Mouse (Mus musculus): ENCODE results near the gene Gm5128. TPM values are rescaled to one million over a fixed set of nuclear protein-coding genes. Genes with fewer than 3 reads are reported as not detected.
"Not testable (repeated sequence)": the region's sequence is repeated elsewhere in the genome, so short reads cannot be mapped to it uniquely, and the experiment has no call there.

Gene Gm5128
- total RNA-seq (2012; rRNA removed) (not detected in 2 replicates), polyA plus RNA-seq (2012; ENCODE audit: insufficient read depth in 1 of 2, insufficient read length in 2 of 2, low read depth in 1 of 2, low replicate concordance in 2 of 2, missing spikeins in 1 of 2) (not detected)

GRCm38 (mm10) chrX:135372984-135373383 is at the start of gene Gm5128:
Gene Gm5128 (plus strand): TSS chrX:135373284.
- not testable (repeated sequence) for H3K79me2 ChIP-seq (ENCODE audit: control insufficient read depth, insufficient read depth, low read length, poor library complexity); H3K36me3 ChIP-seq (ENCODE audit: control insufficient read depth in 1 of 2, insufficient read depth in 2 of 2, low read length in 2 of 2)

GRCm38 (mm10) chrX:135360685-135361084 is 12.4 kb upstream of the Gm5128 start:
- not testable (repeated sequence) for H3K27ac ChIP-seq (ENCODE audit: control insufficient read depth, low read depth, low read length)

More at GRCm38 (mm10) chrX:135372984-135373383, at the start of gene Gm5128:
- DNase-seq (ENCODE audit: low read depth, low spot score); H3K9me3 ChIP-seq (replicated peaks; ENCODE audit: insufficient read depth, low read length); H3K4me3 ChIP-seq (ENCODE audit: control insufficient read depth in 1 of 2, insufficient read depth in 1 of 2, low read depth in 2 of 2, low read length in 2 of 2); H3K4me1 ChIP-seq (ENCODE audit: control insufficient read depth in 1 of 2, insufficient read depth in 2 of 2, low read length in 2 of 2); H3K27me3 ChIP-seq (ENCODE audit: control insufficient read depth in 1 of 2, insufficient read depth in 2 of 2, low read length in 2 of 2); H3K27ac ChIP-seq (ENCODE audit: control insufficient read depth, low read depth, low read length); H3K9ac ChIP-seq (ENCODE audit: control insufficient read depth, low read depth, low read length, poor library complexity, severe bottlenecking): not testable (repeated sequence)

GRCm38 (mm10) chrX:135361943-135362342 is 11.1 kb upstream of the Gm5128 start:
- not testable (repeated sequence) for H3K79me2 ChIP-seq (ENCODE audit: control insufficient read depth, insufficient read depth, low read length, poor library complexity); H3K4me3 ChIP-seq (ENCODE audit: control insufficient read depth in 1 of 2, insufficient read depth in 1 of 2, low read depth in 2 of 2, low read length in 2 of 2); H3K4me1 ChIP-seq (ENCODE audit: control insufficient read depth in 1 of 2, insufficient read depth in 2 of 2, low read length in 2 of 2); H3K27ac ChIP-seq (ENCODE audit: control insufficient read depth, low read depth, low read length); H3K36me3 ChIP-seq (ENCODE audit: control insufficient read depth in 1 of 2, insufficient read depth in 2 of 2, low read length in 2 of 2); DNase-seq (ENCODE audit: low read depth, low spot score); H3K9me3 ChIP-seq (replicated peaks; ENCODE audit: insufficient read depth, low read length); H3K9ac ChIP-seq (ENCODE audit: control insufficient read depth, low read depth, low read length, poor library complexity, severe bottlenecking); H3K27me3 ChIP-seq (ENCODE audit: control insufficient read depth in 1 of 2, insufficient read depth in 2 of 2, low read length in 2 of 2)

More at GRCm38 (mm10) chrX:135360685-135361084, 12.4 kb upstream of the Gm5128 start:
- not testable (repeated sequence) for H3K4me3 ChIP-seq (ENCODE audit: control insufficient read depth in 1 of 2, insufficient read depth in 1 of 2, low read depth in 2 of 2, low read length in 2 of 2); DNase-seq (ENCODE audit: low read depth, low spot score); H3K79me2 ChIP-seq (ENCODE audit: control insufficient read depth, insufficient read depth, low read length, poor library complexity); H3K9me3 ChIP-seq (replicated peaks; ENCODE audit: insufficient read depth, low read length); H3K4me1 ChIP-seq (ENCODE audit: control insufficient read depth in 1 of 2, insufficient read depth in 2 of 2, low read length in 2 of 2); H3K36me3 ChIP-seq (ENCODE audit: control insufficient read depth in 1 of 2, insufficient read depth in 2 of 2, low read length in 2 of 2); H3K9ac ChIP-seq (ENCODE audit: control insufficient read depth, low read depth, low read length, poor library complexity, severe bottlenecking); H3K27me3 ChIP-seq (ENCODE audit: control insufficient read depth in 1 of 2, insufficient read depth in 2 of 2, low read length in 2 of 2)

- not testable (repeated sequence) for H3K79me2 ChIP-seq (ENCODE audit: control insufficient read depth, insufficient read depth, low read length, poor library complexity); H3K4me3 ChIP-seq (ENCODE audit: control insufficient read depth in 1 of 2, insufficient read depth in 1 of 2, low read depth in 2 of 2, low read length in 2 of 2); DNase-seq (ENCODE audit: low read depth, low spot score); H3K27me3 ChIP-seq (ENCODE audit: control insufficient read depth in 1 of 2, insufficient read depth in 2 of 2, low read length in 2 of 2); H3K9ac ChIP-seq (ENCODE audit: control insufficient read depth, low read depth, low read length, poor library complexity, severe bottlenecking); H3K36me3 ChIP-seq (ENCODE audit: control insufficient read depth in 1 of 2, insufficient read depth in 2 of 2, low read length in 2 of 2); H3K27ac ChIP-seq (ENCODE audit: control insufficient read depth, low read depth, low read length); H3K4me1 ChIP-seq (ENCODE audit: control insufficient read depth in 1 of 2, insufficient read depth in 2 of 2, low read length in 2 of 2); H3K9me3 ChIP-seq (replicated peaks; ENCODE audit: insufficient read depth, low read length)
These were observed 30.5 kb downstream of the Gm5128 start for GRCm38 (mm10) chrX:135403578-135403977.

GRCm38 (mm10) chrX:135421203-135421602 is 48.1 kb downstream of the Gm5128 start:
- not testable (repeated sequence) for H3K4me1 ChIP-seq (ENCODE audit: control insufficient read depth in 1 of 2, insufficient read depth in 2 of 2, low read length in 2 of 2); H3K27ac ChIP-seq (ENCODE audit: control insufficient read depth, low read depth, low read length); H3K36me3 ChIP-seq (ENCODE audit: control insufficient read depth in 1 of 2, insufficient read depth in 2 of 2, low read length in 2 of 2); H3K4me3 ChIP-seq (ENCODE audit: control insufficient read depth in 1 of 2, insufficient read depth in 1 of 2, low read depth in 2 of 2, low read length in 2 of 2); H3K79me2 ChIP-seq (ENCODE audit: control insufficient read depth, insufficient read depth, low read length, poor library complexity); H3K27me3 ChIP-seq (ENCODE audit: control insufficient read depth in 1 of 2, insufficient read depth in 2 of 2, low read length in 2 of 2); H3K9ac ChIP-seq (ENCODE audit: control insufficient read depth, low read depth, low read length, poor library complexity, severe bottlenecking); H3K9me3 ChIP-seq (replicated peaks; ENCODE audit: insufficient read depth, low read length); DNase-seq (ENCODE audit: low read depth, low spot score)

- H3K79me2 ChIP-seq (ENCODE audit: control insufficient read depth, insufficient read depth, low read length, poor library complexity); H3K27me3 ChIP-seq (ENCODE audit: control insufficient read depth in 1 of 2, insufficient read depth in 2 of 2, low read length in 2 of 2); H3K9me3 ChIP-seq (replicated peaks; ENCODE audit: insufficient read depth, low read length); H3K27ac ChIP-seq (ENCODE audit: control insufficient read depth, low read depth, low read length); DNase-seq (ENCODE audit: low read depth, low spot score); H3K9ac ChIP-seq (ENCODE audit: control insufficient read depth, low read depth, low read length, poor library complexity, severe bottlenecking); H3K36me3 ChIP-seq (ENCODE audit: control insufficient read depth in 1 of 2, insufficient read depth in 2 of 2, low read length in 2 of 2); H3K4me3 ChIP-seq (ENCODE audit: control insufficient read depth in 1 of 2, insufficient read depth in 1 of 2, low read depth in 2 of 2, low read length in 2 of 2); H3K4me1 ChIP-seq (ENCODE audit: control insufficient read depth in 1 of 2, insufficient read depth in 2 of 2, low read length in 2 of 2): not testable (repeated sequence)
These were observed 48.7 kb downstream of the Gm5128 start for GRCm38 (mm10) chrX:135421824-135422223.

GRCm38 (mm10) chrX:135422473-135422872 is 49.4 kb downstream of the Gm5128 start:
- H3K9ac ChIP-seq (ENCODE audit: control insufficient read depth, low read depth, low read length, poor library complexity, severe bottlenecking); H3K27ac ChIP-seq (ENCODE audit: control insufficient read depth, low read depth, low read length); H3K4me3 ChIP-seq (ENCODE audit: control insufficient read depth in 1 of 2, insufficient read depth in 1 of 2, low read depth in 2 of 2, low read length in 2 of 2); H3K79me2 ChIP-seq (ENCODE audit: control insufficient read depth, insufficient read depth, low read length, poor library complexity); H3K4me1 ChIP-seq (ENCODE audit: control insufficient read depth in 1 of 2, insufficient read depth in 2 of 2, low read length in 2 of 2); H3K27me3 ChIP-seq (ENCODE audit: control insufficient read depth in 1 of 2, insufficient read depth in 2 of 2, low read length in 2 of 2); H3K9me3 ChIP-seq (replicated peaks; ENCODE audit: insufficient read depth, low read length); H3K36me3 ChIP-seq (ENCODE audit: control insufficient read depth in 1 of 2, insufficient read depth in 2 of 2, low read length in 2 of 2); DNase-seq (ENCODE audit: low read depth, low spot score): not testable (repeated sequence)

All from MEL (cell line).